Mouse (Mus musculus) myocyte (in vitro differentiated cells): ENCODE results near the gene Btnl1. TPM values are rescaled to one million over a fixed set of nuclear protein-coding genes. Genes with fewer than 3 reads are reported as not detected.

Experiments
- H3K27me3 ChIP-seq: one replicate; pipeline ENCODE4 v1.6.1; 2011; ENCODE audit not compliant: control insufficient read depth, insufficient read depth, insufficient read length
- H3K36me3 ChIP-seq: one replicate; pipeline ENCODE4 v1.6.1; 2011; ENCODE audit not compliant: control insufficient read depth, insufficient read depth
- H3K4me2 ChIP-seq: one replicate; pipeline ENCODE4 v1.6.1; 2011; ENCODE audit warnings: low read depth, control low read depth
- H3K4me3 ChIP-seq: one replicate; pipeline ENCODE4 v1.5.1; 2011; ENCODE audit warnings: mild to moderate bottlenecking, control low read depth, moderate library complexity
- H3K79me2 ChIP-seq: one replicate; pipeline ENCODE4 v1.6.1; 2011; ENCODE audit not compliant: control insufficient read depth, insufficient read depth
- H3ac ChIP-seq: one replicate; pipeline ENCODE4 v1.6.1; 2011; ENCODE audit not compliant: control insufficient read depth, insufficient read length
- CEBPB ChIP-seq: IDR thresholded peaks from 2 replicates; pipeline ENCODE4 v1.6.1; 2011; ENCODE audit warnings: mild to moderate bottlenecking, moderate library complexity; ENCODE audit not compliant: poor library complexity, insufficient read depth, severe bottlenecking
- E2F4 ChIP-seq: IDR thresholded peaks from one replicate; pipeline ENCODE4 v1.6.1; 2011; ENCODE audit warnings: mild to moderate bottlenecking, control low read depth, moderate library complexity; ENCODE audit not compliant: insufficient read depth
- MAX ChIP-seq: IDR thresholded peaks from one replicate; pipeline ENCODE4 v1.6.1; 2011; ENCODE audit warnings: low read depth, mild to moderate bottlenecking, control low read depth
- MYOD1 ChIP-seq, 3 experiments: IDR thresholded peaks; one replicate each; pipeline ENCODE4 v1.6.1; 2011; ENCODE audit warnings: control low read depth in 2 of 3, low read depth in 2 of 3, mild to moderate bottlenecking in 2 of 3, moderate library complexity in 1 of 3; ENCODE audit not compliant: insufficient read length in 2 of 3, control insufficient read depth in 1 of 3
- MYOG ChIP-seq, 3 experiments: IDR thresholded peaks; one replicate each; pipeline ENCODE4 v1.6.1; 2011; ENCODE audit warnings: control low read depth in 2 of 3, low read depth in 2 of 3, mild to moderate bottlenecking in 2 of 3; ENCODE audit not compliant: insufficient read length in 2 of 3, control insufficient read depth in 1 of 3, insufficient read depth in 1 of 3
- POLR2A ChIP-seq: IDR thresholded peaks from one replicate; pipeline ENCODE4 v1.6.1; 2011; ENCODE audit warnings: low read depth, mild to moderate bottlenecking, control low read depth, moderate library complexity; ENCODE audit not compliant: insufficient read length
- POLR2AphosphoS2 ChIP-seq: IDR thresholded peaks from one replicate; pipeline ENCODE4 v1.6.1; 2011; ENCODE audit warnings: low read depth, control low read depth; ENCODE audit not compliant: insufficient read length
- REST ChIP-seq: IDR thresholded peaks from one replicate; pipeline ENCODE4 v1.6.1; 2011; ENCODE audit warnings: mild to moderate bottlenecking, control low read depth, moderate library complexity; ENCODE audit not compliant: insufficient read depth, insufficient read length
- SRF ChIP-seq: IDR thresholded peaks from one replicate; pipeline ENCODE4 v1.6.1; 2011; ENCODE audit warnings: low read depth; ENCODE audit not compliant: control insufficient read depth, insufficient read length
- TCF12 ChIP-seq: IDR thresholded peaks from one replicate; pipeline ENCODE4 v1.6.1; 2011; ENCODE audit warnings: mild to moderate bottlenecking, control low read depth; ENCODE audit not compliant: poor library complexity, insufficient read depth, severe bottlenecking
- TCF3 ChIP-seq: IDR thresholded peaks from one replicate; pipeline ENCODE4 v1.6.1; 2011; ENCODE audit warnings: low read depth, control low read depth; ENCODE audit not compliant: insufficient read length
- USF1 ChIP-seq: IDR thresholded peaks from one replicate; pipeline ENCODE4 v1.6.1; 2011; ENCODE audit warnings: low read depth, mild to moderate bottlenecking, control low read depth, moderate library complexity
- polyA plus RNA-seq: library from polyadenylated mRNA; unstranded; fragments of >200 nt; fragmentation: generic; extraction: Trizol; gene quantifications from one replicate; pipeline ENCODE4 v1.2.1, GENCODE M21; 2012; ENCODE audit warnings: missing spikeins

The Btnl1 gene
- polyA plus RNA-seq, 1 experiment = not detected

DNA sequence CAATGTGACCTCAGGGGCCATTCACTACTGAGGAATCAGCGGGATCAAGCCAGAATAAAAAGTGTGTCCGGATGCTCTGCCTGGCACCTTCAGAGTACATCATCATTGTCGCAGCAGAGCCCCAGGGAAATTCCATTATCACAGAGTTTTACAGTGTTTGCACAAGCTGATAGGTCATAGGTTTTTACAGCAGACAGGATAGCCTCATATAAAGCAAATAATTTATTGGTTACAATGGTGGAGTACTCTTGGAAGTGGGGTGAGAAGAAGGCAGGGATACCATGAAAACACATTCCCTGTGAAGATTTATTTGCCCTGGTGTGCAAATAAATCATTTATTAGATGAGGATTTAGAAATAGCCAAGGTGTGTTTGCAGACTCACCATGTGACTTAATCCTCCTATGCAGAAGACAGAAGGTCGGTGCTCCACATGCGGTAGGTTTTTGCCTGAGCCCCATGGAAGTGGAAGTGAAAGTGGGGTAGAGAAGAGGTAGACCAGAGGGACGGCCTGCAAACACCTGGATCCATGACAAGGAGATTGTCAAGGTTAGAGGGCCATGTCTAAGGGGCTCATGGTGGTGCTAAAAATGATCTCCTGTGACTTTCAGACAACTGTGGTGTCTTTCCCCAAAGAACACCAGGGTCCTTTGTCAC lies 3.8 kb upstream of the Btnl1 start:
- Histone ChIP-seq H3ac (no peak overlapping the region), H3K79me2 (no peaks in the 10 kb centered on the region), H3K36me3 (no peaks in the 10 kb centered on the region), H3K27me3 (no peaks in the 10 kb centered on the region), H3K4me2 (no peak overlapping the region), H3K4me3 (no peak overlapping the region)
- TF ChIP-seq CEBPB = no peak
- no peak for TF ChIP-seq SRF
- TF ChIP-seq USF1 = no peak

DNA sequence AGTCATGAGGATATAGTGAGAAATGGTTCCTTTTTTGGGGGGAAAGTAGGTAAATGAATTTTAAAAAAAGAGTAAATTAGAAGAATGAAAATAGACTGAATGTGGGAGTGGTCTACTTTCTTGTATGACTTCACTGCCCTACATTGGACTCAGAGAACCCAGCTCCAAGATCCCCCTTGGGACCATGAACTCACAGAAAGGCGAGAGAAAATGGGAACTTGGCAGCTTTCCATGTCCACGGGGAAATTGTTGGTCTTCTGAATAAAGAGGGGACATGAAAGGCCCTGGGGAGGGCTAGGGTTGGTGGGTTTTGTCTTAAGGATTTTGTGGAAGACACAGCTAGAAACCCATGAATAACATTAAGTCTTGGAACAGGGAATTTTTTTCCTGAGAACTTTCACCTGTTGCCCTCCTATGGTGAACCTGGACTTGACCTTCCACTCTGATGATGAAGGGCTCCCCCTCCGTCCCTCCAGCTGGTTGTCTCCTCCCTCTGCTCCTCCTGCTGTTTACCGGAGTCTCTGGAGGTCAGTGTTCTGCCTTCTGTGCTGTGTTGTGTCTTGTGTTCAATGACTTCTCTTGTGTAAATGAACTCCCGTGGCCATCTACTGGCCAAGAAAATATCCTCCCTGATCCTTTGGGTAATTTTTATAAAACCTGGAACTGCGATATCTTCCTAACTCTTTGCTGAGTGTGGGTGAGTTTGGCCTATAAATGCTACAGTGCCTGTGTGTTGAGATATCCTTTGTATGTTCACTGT lies 698 bp downstream of the Btnl1 start:
- Histone ChIP-seq H3K79me2 (no peaks in the 10 kb centered on the region), H3ac (no peak overlapping the region), H3K4me3 (no peak overlapping the region), H3K27me3 (no peaks in the 10 kb centered on the region), H3K36me3 (no peaks in the 10 kb centered on the region), H3K4me2 (no peak overlapping the region)
- TF ChIP-seq MAX = no peak

DNA sequence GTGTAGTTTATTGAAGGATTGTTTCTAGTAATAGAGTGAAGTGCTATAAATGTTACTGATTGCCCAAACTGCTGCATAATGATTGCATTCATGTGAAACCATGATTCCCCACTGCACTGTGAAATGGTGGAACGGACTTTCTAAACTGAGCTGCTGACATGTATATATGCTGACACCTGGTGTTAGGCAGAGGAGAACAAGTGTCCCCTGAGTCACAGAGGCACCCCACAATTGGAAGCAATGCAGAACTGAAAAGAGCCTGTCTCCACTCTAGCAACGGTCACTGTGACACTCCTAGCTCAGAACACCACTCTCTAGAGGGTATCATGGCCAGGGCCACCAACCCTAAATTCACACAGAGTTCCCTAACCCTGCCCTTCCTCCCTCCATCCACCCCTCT lies 1.8 kb downstream of the Btnl1 start:
- H3K4me3 ChIP-seq = no peak overlapping the region
- no peaks in the 10 kb centered on the region for H3K79me2 ChIP-seq
- no peaks in the 10 kb centered on the region for H3K36me3 ChIP-seq
- no peaks in the 10 kb centered on the region for H3K27me3 ChIP-seq
- no peak for TF ChIP-seq TCF3
- TF ChIP-seq REST = no peak
- TF ChIP-seq POLR2A = no peak
- no peak for TF ChIP-seq USF1
- TF ChIP-seq POLR2AphosphoS2 = no peak
- no peak for TF ChIP-seq CEBPB
- TF ChIP-seq MYOG (IDR thresholded peaks at IDR 0.05; ENCODE audit: control insufficient read depth in 1 of 3, insufficient read depth in 1 of 3, insufficient read length in 2 of 3, low read depth in 2 of 3) = no peak
- TF ChIP-seq MYOD1 (IDR thresholded peaks at IDR 0.05; ENCODE audit: control insufficient read depth in 1 of 3, insufficient read length in 2 of 3, low read depth in 2 of 3) = no peak
- no peak for TF ChIP-seq TCF12
- TF ChIP-seq SRF = no peak
- no peak for TF ChIP-seq MAX
- no peak for TF ChIP-seq E2F4
- no peak overlapping the region for H3K4me2 ChIP-seq
- no peak overlapping the region for H3ac ChIP-seq

DNA sequence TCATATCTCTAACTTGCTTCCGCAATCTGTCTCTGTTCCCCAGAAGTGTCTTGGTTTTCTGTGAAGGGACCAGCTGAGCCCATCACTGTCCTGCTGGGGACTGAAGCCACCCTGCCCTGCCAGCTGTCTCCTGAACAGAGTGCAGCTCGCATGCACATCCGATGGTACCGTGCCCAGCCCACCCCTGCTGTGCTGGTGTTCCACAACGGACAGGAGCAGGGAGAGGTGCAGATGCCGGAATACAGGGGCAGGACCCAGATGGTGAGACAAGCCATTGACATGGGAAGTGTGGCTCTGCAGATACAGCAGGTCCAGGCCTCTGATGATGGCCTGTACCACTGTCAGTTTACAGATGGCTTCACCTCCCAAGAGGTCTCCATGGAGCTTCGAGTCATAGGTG lies 2.5 kb downstream of the Btnl1 start:
- Histone ChIP-seq H3K4me2 (no peak overlapping the region), H3K27me3 (no peaks in the 10 kb centered on the region), H3K79me2 (no peaks in the 10 kb centered on the region), H3ac (no peak overlapping the region), H3K36me3 (no peaks in the 10 kb centered on the region), H3K4me3 (no peak overlapping the region)
- no peak for TF ChIP-seq TCF12
- TF ChIP-seq MYOG (IDR thresholded peaks at IDR 0.05; ENCODE audit: control insufficient read depth in 1 of 3, insufficient read depth in 1 of 3, insufficient read length in 2 of 3, low read depth in 2 of 3) = no peak
- TF ChIP-seq E2F4 = no peak
- no peak for TF ChIP-seq POLR2A
- TF ChIP-seq MAX = no peak
- TF ChIP-seq USF1 = no peak
- TF ChIP-seq REST = no peak
- no peak for TF ChIP-seq SRF
- no peak for TF ChIP-seq POLR2AphosphoS2
- TF ChIP-seq MYOD1 (IDR thresholded peaks at IDR 0.05; ENCODE audit: control insufficient read depth in 1 of 3, insufficient read length in 2 of 3, low read depth in 2 of 3) = no peak
- no peak for TF ChIP-seq TCF3
- TF ChIP-seq CEBPB = no peak

GRCm38 (mm10) chr17:34381876-34382275 lies 4.9 kb downstream of the Btnl1 start:
- no peak overlapping the region for H3K4me2 ChIP-seq
- no peaks in the 10 kb centered on the region for H3K79me2 ChIP-seq
- no peaks in the 10 kb centered on the region for H3K27me3 ChIP-seq
- no peaks in the 10 kb centered on the region for H3K36me3 ChIP-seq
- TF ChIP-seq POLR2A (no peak), CEBPB (no peak)
- no peak overlapping the region for H3ac ChIP-seq
- H3K4me3 ChIP-seq = no peak overlapping the region

DNA sequence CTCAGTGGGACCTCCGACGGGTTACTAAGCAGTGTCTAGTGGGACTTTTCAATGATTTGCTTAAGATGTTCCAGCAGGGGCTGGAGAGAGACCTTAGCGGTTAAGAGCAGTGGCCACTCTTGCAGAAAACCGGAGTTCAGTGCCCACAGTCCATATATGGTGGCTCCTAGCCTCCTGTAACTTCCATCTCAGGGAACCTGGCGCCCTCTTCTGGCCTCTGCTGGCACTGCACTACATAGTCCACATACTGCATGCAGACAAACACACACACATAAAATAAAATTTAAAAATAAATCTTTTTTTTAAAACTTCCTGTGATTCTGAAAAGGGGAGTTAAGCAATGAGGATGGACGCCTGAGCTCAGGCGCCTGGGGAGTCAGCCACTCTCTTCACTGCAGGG lies 6.3 kb downstream of the Btnl1 start:
- Histone ChIP-seq H3ac (no peak overlapping the region), H3K36me3 (no peaks in the 10 kb centered on the region), H3K4me2 (no peak overlapping the region), H3K27me3 (no peaks in the 10 kb centered on the region), H3K79me2 (no peaks in the 10 kb centered on the region), H3K4me3 (no peak overlapping the region)
- TF ChIP-seq E2F4 (no peak), CEBPB (no peak), USF1 (no peak), POLR2A (no peak), TCF3 (no peak), MAX (no peak), TCF12 (no peak)
